Mouse (Mus musculus): ENCODE measurements around the gene Pdilt. TPM values are rescaled to one million over a fixed set of nuclear protein-coding genes. Genes with fewer than 3 reads are reported as not detected.

Gene Pdilt
- polyA plus RNA-seq, 1 experiment from 2014 or later = not detected

DNA sequence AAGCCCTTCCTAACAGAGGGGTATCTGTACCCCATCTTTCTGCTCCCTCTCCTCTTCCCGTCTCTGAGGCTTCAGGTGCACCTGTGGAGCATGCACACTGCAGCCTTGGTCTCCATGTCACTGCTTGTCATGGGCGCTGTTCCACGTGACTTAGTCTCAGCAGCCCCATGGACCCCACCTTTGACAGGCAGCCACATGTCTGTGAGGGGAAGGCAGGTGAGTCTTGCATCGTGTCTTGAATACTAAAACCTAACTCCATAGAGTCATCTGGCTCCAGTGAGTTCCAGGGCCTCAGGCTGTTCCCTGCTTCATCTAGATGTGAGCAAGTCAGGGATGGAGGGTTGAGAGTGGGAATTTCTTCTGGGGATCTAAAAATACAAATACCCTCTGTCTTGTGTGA, 39.1 kb downstream of the Pdilt start:
- WGBS = 73% methylated on average over 4 of the region's 4 CpGs
- Histone ChIP-seq H3K27me3 (no peaks in the 10 kb centered on the region), H3K4me3 (no peak overlapping the region), H3K9me3 (no peaks in the 10 kb centered on the region), H3K9ac (no peak overlapping the region), H3K4me2 (replicated peaks) (no peak overlapping the region), H3K27ac (no peak overlapping the region), H3K36me3 (no peaks in the 10 kb centered on the region), H3K4me1 (no peaks in the 10 kb centered on the region)
- no peak for ATAC-seq (ENCODE audit: low FRiP score, low read depth)

DNA sequence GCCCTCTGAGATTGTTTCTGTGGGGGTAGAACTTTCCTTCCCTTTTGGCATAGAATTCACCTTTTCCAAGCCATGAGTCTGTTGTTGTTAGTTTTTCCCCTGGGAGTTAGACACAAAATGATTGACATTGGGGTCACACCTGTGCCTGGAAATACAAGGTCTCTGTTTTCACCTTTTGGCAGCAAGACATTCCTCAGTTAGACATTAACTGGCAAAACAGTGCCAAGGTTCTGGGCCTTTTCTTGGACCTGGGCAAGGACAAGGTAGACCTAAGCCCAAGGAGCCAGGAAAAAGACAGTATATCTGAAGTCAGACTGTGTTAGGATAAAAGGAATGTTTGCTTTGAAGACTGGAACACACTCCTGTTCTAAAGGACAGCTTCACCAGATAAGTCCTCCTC, 44.0 kb downstream of the Pdilt start, which contains the start of gene Umod:
Umod (minus strand) TSS at position 27 of the 400 bp plus-strand sequence.
- Histone ChIP-seq H3K4me2 (replicated peaks) (no peak within 1 kb of the TSS), H3K27me3 (no peaks in the 10 kb centered on the region), H3K4me1 (no peaks in the 10 kb centered on the region), H3K36me3 (no peaks in the 10 kb centered on the region), H3K9me3 (no peaks in the 10 kb centered on the region), H3K4me3 (no peak within 1 kb of the TSS), H3K27ac (no peak within 1 kb of the TSS), H3K9ac (no peak within 1 kb of the TSS)
- ATAC-seq (ENCODE audit: low FRiP score, low read depth) = no peak

DNA sequence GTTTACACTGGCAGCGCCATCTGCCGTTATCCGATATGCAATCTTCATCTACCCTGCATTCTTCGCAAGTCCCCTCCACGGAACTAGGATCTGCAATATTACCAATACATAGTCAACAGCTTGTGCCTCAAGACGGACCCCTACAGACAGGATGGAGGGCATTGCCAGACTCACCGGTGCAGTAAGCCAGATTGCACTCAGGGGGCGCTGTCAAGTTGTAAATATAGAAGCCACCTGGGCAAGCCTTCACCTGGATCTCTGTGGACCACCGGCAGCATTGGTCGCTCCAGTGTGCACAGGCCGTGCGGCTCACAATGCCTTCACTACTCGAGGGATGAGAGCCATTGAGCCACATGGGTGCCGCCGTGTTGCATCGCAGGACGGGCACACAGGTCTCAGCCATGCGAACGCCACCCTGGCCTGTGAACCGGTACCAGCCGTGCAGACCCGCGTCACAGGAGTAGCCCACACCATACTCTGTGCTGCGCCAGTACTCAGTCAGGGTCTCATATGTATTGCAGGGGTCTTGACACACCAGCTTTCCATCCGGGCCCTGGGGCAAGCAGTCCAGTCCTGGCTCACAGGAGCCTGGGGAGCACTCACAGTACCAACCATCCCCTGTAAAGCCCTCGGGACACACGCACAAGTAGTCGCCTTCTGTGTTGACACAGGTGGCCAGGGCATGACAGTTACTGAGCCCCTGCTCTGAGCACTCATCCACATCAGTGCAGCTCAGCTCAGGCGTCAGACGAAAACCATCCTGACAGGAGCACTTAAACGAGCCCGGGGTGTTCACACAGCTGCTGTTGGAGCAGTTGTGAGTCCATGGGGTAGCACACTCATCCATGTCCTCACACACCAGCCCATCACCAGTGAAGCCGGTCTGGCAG, 46.5 kb downstream of the Pdilt start:
- H3K4me3 ChIP-seq = no peak overlapping the region
- no peaks in the 10 kb centered on the region for H3K36me3 ChIP-seq
- H3K27me3 ChIP-seq = no peaks in the 10 kb centered on the region
- WGBS = 78% methylated on average over 33 of the region's 33 CpGs
- 0 out of 2 replicates have a peak, but pooled peaks have one; percentile 19 for ATAC-seq (ENCODE audit: low FRiP score, low read depth)
- no peaks in the 10 kb centered on the region for H3K9me3 ChIP-seq
- no peak overlapping the region for H3K4me2 ChIP-seq (replicated peaks)
- no peak overlapping the region for H3K27ac ChIP-seq
- no peaks in the 10 kb centered on the region for H3K4me1 ChIP-seq
- H3K9ac ChIP-seq = no peak overlapping the region

DNA sequence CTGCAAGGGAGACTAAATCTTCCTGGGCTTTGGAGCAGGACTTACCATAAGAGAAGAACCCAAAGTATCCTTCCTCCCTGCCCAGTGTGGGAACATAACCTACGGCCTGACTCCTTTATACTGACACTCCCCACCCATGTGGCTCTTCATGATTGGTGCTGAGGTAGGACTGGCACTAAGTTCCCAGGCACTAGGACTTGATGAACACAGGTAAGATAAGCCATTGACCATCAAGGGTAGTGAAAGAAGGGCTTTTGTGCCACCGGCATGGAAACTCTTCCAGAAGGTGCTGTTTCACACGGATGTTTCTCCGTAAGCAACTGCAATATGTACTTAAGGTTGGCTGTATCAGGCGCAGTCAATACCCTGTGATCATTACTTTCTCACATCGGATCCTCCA, 64.1 kb downstream of the Pdilt start, which contains the start of gene Gp2:
Gp2 (minus strand) TSS at position 101 of the 400 bp plus-strand sequence.
- Histone ChIP-seq H3K27ac (no peak within 1 kb of the TSS), H3K4me3 (no peak within 1 kb of the TSS), H3K4me2 (replicated peaks) (no peak within 1 kb of the TSS), H3K4me1 (no peaks in the 10 kb centered on the region), H3K27me3 (no peaks in the 10 kb centered on the region), H3K9ac (no peak within 1 kb of the TSS), H3K36me3 (no peaks in the 10 kb centered on the region), H3K9me3 (no peaks in the 10 kb centered on the region)
- 91% methylated on average over 6 of the region's 6 CpGs for WGBS
- no peak for ATAC-seq (ENCODE audit: low FRiP score, low read depth)

GRCm38 (mm10) chr7:119454192-119454591, 69.1 kb downstream of the Pdilt start:
- Histone ChIP-seq H3K27ac (no peak overlapping the region), H3K9me3 (no peaks in the 10 kb centered on the region), H3K4me2 (replicated peaks) (no peak overlapping the region), H3K36me3 (no peaks in the 10 kb centered on the region), H3K4me3 (no peak overlapping the region), H3K9ac (no peak overlapping the region), H3K4me1 (no peaks in the 10 kb centered on the region), H3K27me3 (no peaks in the 10 kb centered on the region)
- ATAC-seq (ENCODE audit: low FRiP score, low read depth) = no peak
- 77% methylated on average over 7 of the region's 7 CpGs for WGBS

DNA sequence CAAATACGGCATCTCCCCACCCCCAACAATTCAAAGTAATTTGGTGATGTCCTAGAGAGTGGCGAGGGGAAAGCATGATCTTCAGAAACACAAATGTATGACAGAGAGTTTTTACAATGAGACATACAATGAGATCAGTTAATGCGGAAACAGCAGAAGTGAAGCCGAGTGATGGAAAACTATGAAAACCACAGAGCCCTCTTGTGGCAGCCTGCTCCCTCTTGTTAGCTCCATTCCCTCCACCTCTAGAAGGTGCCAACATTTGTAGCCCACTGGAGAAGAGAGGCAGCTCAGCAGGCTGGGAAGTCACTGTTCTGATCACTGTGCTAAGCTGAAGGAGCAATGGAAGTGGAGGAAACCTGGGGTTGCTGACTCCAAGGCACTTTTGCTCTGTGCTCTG, 79.4 kb downstream of the Pdilt start:
- WGBS = 70% methylated on average over 4 of the region's 4 CpGs
- ATAC-seq (ENCODE audit: low FRiP score, low read depth) = no peak

GRCm38 (mm10) chr7:119441938-119442337, 81.4 kb downstream of the Pdilt start:
- no peaks in the 10 kb centered on the region for H3K36me3 ChIP-seq
- H3K27ac ChIP-seq = no peak overlapping the region
- 91% methylated on average over 1 of the region's 1 CpGs for WGBS
- H3K27me3 ChIP-seq = no peaks in the 10 kb centered on the region
- H3K9me3 ChIP-seq = no peaks in the 10 kb centered on the region
- no peaks in the 10 kb centered on the region for H3K4me1 ChIP-seq
- no peak overlapping the region for H3K9ac ChIP-seq
- ATAC-seq (ENCODE audit: low FRiP score, low read depth) = no peak
- no peak overlapping the region for H3K4me2 ChIP-seq (replicated peaks)
- no peak overlapping the region for H3K4me3 ChIP-seq

More for the DNA sequence above, 79.4 kb downstream of the Pdilt start:
- Histone ChIP-seq H3K4me1 (no peaks in the 10 kb centered on the region), H3K27me3 (no peaks in the 10 kb centered on the region), H3K9me3 (no peaks in the 10 kb centered on the region), H3K27ac (no peak overlapping the region), H3K4me3 (no peak overlapping the region), H3K9ac (no peak overlapping the region), H3K4me2 (replicated peaks) (no peak overlapping the region), H3K36me3 (no peaks in the 10 kb centered on the region)

Other genes starting within 250 kb of the Pdilt start
- not detected in 2 replicates for gene Gp2, start 64.2 kb downstream of the Pdilt start, polyA plus RNA-seq (2015; fragmentation: Nextera tagmentation; extraction: Ambion mirVana)
- gene Umod, start 44.2 kb downstream of the Pdilt start, polyA plus RNA-seq (2015; fragmentation: Nextera tagmentation; extraction: Ambion mirVana) = not detected in 2 replicates
- not detected in 2 replicates for gene Acsm5, start 4.0 kb downstream of the Pdilt start, polyA plus RNA-seq (2015; fragmentation: Nextera tagmentation; extraction: Ambion mirVana)
- gene Acsm2, start 30.9 kb upstream of the Pdilt start, polyA plus RNA-seq (2015; fragmentation: Nextera tagmentation; extraction: Ambion mirVana) = not detected in 2 replicates
- not detected in 2 replicates for gene Acsm1, start 83.5 kb upstream of the Pdilt start, polyA plus RNA-seq (2015; fragmentation: Nextera tagmentation; extraction: Ambion mirVana)
- gene Acsm4, start 166.5 kb upstream of the Pdilt start, polyA plus RNA-seq (2015; fragmentation: Nextera tagmentation; extraction: Ambion mirVana) = not detected in 2 replicates
- 76.7 and 80.2 TPM in 2 replicates for gene Thumpd1, start 197.3 kb upstream of the Pdilt start, polyA plus RNA-seq (2015; fragmentation: Nextera tagmentation; extraction: Ambion mirVana)
- 0.32 and 0.41 TPM in 2 replicates for gene Acsm3, start 237.4 kb upstream of the Pdilt start, polyA plus RNA-seq (2015; fragmentation: Nextera tagmentation; extraction: Ambion mirVana)